Mouse (Mus musculus): ENCODE data around the gene Acads.

- TF ChIP-seq POLR2A (IDR thresholded peaks at IDR 0.05; ENCODE audit: low read depth, low read length) (no peak), CTCF (IDR thresholded peaks at IDR 0.05; ENCODE audit: extremely low read depth, insufficient read length, insufficient replicate concordance, low read depth, low read length) (peak; percentile 84)
Observed at GRCm38 (mm10) chr5:115125211-115125871, 6.2 kb upstream of the Acads start.

Data from small intestine, adult 2 months (tissue).